Mouse (Mus musculus) ES-Bruce4 (cell line): ENCODE measurements around the gene Cand2. TPM values are rescaled to one million over a fixed set of nuclear protein-coding genes. Genes with fewer than 3 reads are reported as not detected.

Source experiments
- H3K27ac ChIP-seq: 2 replicates; pipeline ENCODE4 v1.5.1; 2012; ENCODE audit warnings: low read length, inconsistent platforms; ENCODE audit not compliant: insufficient read depth
- H3K27me3 ChIP-seq: 2 replicates; pipeline ENCODE4 v1.6.1; 2012; ENCODE audit warnings: mild to moderate bottlenecking, low read length, inconsistent platforms; ENCODE audit not compliant: control insufficient read depth, poor library complexity, insufficient read depth, severe bottlenecking
- H3K36me3 ChIP-seq: 2 replicates; pipeline ENCODE4 v1.6.1; 2012; ENCODE audit warnings: inconsistent platforms, mild to moderate bottlenecking, low read length, moderate library complexity; ENCODE audit not compliant: control insufficient read depth, poor library complexity, insufficient read depth, severe bottlenecking
- H3K4me1 ChIP-seq: one replicate; pipeline ENCODE4 v1.8.1; 2011; ENCODE audit warnings: low read length; ENCODE audit not compliant: control insufficient read depth, insufficient read depth
- H3K4me3 ChIP-seq: 2 replicates; pipeline ENCODE4 v1.5.1; 2011; ENCODE audit warnings: low read depth, mild to moderate bottlenecking, low read length
- H3K9ac ChIP-seq: 2 replicates; pipeline ENCODE4 v1.6.1; 2012; ENCODE audit warnings: low read depth, mild to moderate bottlenecking, inconsistent platforms; ENCODE audit not compliant: poor library complexity, severe bottlenecking
- H3K9me3 ChIP-seq: replicated peaks from 2 replicates; pipeline ENCODE4 v1.6.1; 2012; ENCODE audit warnings: mild to moderate bottlenecking, low read length, inconsistent platforms; ENCODE audit not compliant: control insufficient read depth, poor library complexity, insufficient read depth, severe bottlenecking
- CTCF ChIP-seq: IDR thresholded peaks from one replicate; pipeline ENCODE4 v1.8.1; 2011; ENCODE audit warnings: low read depth, low read length
- EP300 ChIP-seq: IDR thresholded peaks from 2 replicates; pipeline ENCODE4 v1.6.1; 2011; ENCODE audit warnings: low read depth, low read length; ENCODE audit not compliant: insufficient read depth
- POLR2A ChIP-seq: IDR thresholded peaks from one replicate; pipeline ENCODE4 v1.8.1; 2011; ENCODE audit warnings: low read length; ENCODE audit not compliant: insufficient read depth
- polyA plus RNA-seq: library from polyadenylated mRNA; stranded (reverse); fragments of >200 nt; gene quantifications from 2 replicates; pipeline ENCODE4 v1.2.4, GENCODE M21; 2011; ENCODE audit warnings: low read depth; ENCODE audit not compliant: missing spikeins, insufficient read depth, insufficient read length

Gene Cand2
- polyA plus RNA-seq, 1 experiment: 13.9 TPM

- TF ChIP-seq CTCF (no peak), POLR2A (no peak), EP300 (no peak)
- Histone ChIP-seq H3K36me3 (peaks cover 43% of the 10 kb centered on the region), H3K9me3 (no peaks in the 10 kb centered on the region), H3K27me3 (no peaks in the 10 kb centered on the region), H3K4me1 (no peaks in the 10 kb centered on the region), H3K4me3 (no peak overlapping the region), H3K9ac (no peak overlapping the region), H3K27ac (no peak overlapping the region)
These were observed 70.7 kb downstream of the Cand2 start for GRCm38 (mm10) chr6:115845006-115845405.

DNA sequence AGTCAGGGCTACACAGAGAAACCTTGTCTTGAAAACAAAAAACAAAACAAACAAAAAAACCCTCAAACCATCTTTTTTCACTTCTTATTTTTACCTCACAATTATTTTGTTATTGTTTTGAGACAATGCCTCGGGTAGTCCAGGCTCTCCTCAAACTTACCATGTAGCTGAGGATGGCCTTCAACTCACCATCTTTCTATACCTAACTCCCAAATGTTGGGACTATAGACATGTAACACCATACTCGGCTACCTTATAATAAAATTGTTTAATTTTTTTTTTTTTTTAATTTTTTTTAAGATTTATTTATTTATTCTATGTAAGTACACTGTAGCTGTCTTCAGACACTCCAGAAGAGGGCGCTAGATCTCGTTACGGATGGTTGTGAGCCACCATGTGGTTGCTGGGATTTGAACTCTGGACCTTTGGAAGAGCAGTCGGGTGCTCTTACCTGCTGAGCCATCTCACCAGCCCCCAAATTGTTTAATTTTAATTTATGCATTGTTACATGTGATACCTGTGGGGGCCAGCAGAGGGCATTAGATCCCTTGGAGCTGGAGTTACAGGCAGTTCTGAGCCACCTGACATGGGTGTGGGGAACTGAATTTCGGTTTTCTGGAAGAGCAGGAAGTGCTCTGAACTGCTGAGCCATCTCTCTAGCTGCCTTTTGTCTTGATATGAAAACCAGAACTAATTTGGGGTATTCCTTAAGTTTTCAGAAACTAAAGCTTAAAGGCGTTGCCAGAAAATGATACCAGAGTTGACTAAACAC lies 72.5 kb downstream of the Cand2 start:
- TF ChIP-seq POLR2A: no peak
- peak; percentile 37 for TF ChIP-seq CTCF
- TF ChIP-seq EP300: no peak
- peaks cover 45% of the 10 kb centered on the region for H3K36me3 ChIP-seq

DNA sequence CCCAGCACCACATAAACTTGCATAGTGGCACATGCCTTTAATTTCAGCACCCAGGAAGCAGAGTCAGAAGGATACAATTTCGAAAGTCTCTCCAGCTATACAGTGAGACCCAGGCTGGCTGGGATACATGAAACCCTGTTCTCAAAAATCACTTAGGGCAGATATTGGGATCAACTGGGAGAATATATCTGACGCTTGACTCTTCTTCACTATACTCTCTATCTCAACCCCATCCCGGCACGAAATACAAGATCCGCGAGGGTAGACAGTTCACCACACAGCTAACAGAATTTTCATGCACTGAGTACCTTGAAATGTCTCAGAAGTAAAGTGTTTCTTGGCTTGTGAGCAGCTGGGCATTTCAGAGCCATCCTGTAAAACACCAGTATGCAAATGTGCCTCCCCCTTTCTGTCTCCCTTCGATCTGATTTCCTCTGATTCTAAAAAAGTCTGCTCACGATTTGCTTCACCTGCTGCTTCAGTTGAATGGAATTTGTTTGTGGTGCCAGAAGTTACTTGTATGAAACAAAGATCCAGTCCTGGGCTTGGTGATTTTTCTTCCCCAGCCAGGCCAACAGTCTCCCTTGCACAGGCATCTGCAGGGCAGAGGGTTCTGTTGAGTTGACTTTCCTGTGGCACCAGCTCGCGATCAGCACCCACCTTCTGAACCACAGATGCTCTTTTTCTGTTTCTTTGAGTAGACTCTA lies 74.4 kb downstream of the Cand2 start:
- Histone ChIP-seq H3K9ac (no peak overlapping the region), H3K4me3 (no peak overlapping the region), H3K9me3 (no peaks in the 10 kb centered on the region), H3K4me1 (no peaks in the 10 kb centered on the region), H3K27me3 (no peaks in the 10 kb centered on the region), H3K27ac (no peak overlapping the region), H3K36me3 (peaks cover 32% of the 10 kb centered on the region)
- TF ChIP-seq POLR2A (no peak), EP300 (no peak), CTCF (no peak)

More for the DNA sequence above, 72.5 kb downstream of the Cand2 start:
- Histone ChIP-seq H3K9ac (no peak overlapping the region), H3K27ac (no peak overlapping the region), H3K4me1 (no peaks in the 10 kb centered on the region), H3K9me3 (no peaks in the 10 kb centered on the region), H3K4me3 (no peak overlapping the region), H3K27me3 (no peaks in the 10 kb centered on the region)

GRCm38 (mm10) chr6:115852446-115853090 lies 78.2 kb downstream of the Cand2 start:
- Histone ChIP-seq H3K9me3 (no peaks in the 10 kb centered on the region), H3K27ac (peak overlapping the region; percentile 82), H3K4me1 (no peaks in the 10 kb centered on the region), H3K36me3 (peaks cover 16% of the 10 kb centered on the region), H3K27me3 (no peaks in the 10 kb centered on the region), H3K9ac (peak overlapping the region; percentile 74), H3K4me3 (peak overlapping the region; percentile 77)
- TF ChIP-seq CTCF (no peak), EP300 (no peak), POLR2A (no peak)

- H3K36me3 ChIP-seq: peaks cover 16% of the 10 kb centered on the region
- H3K27ac ChIP-seq: peak within 1 kb of the TSS; percentile 82
- peak within 1 kb of the TSS; percentile 77 for H3K4me3 ChIP-seq
- H3K4me1 ChIP-seq: no peaks in the 10 kb centered on the region
- TF ChIP-seq POLR2A: peak; percentile 18
- TF ChIP-seq EP300: no peak
- peak within 1 kb of the TSS; percentile 74 for H3K9ac ChIP-seq
- H3K27me3 ChIP-seq: no peaks in the 10 kb centered on the region
- H3K9me3 ChIP-seq: no peaks in the 10 kb centered on the region
These were observed 78.9 kb downstream of the Cand2 start, which contains the start of the genes Mbd4 and Ift122 for GRCm38 (mm10) chr6:115853091-115853813. Gene Mbd4 (minus strand): TSS chr6:115853371. Gene Ift122 (plus strand): TSS chr6:115853470.
